Mouse (Mus musculus) CD4-positive helper T cell, adult 2 months (primary cell): ENCODE measurements around the gene Kcnj8.
"Not testable (repeated sequence)": the region's sequence is repeated elsewhere in the genome, so short reads cannot be mapped to it uniquely, and the experiment has no call there.

Experiments
- DNase-seq: peaks from one replicate; pipeline ENCODE4 v3.0.0-alpha.2; 2012; ENCODE audit warnings: low read depth, missing footprints, low spot score

Gene Kcnj8

GRCm38 (mm10) chr6:142550871-142551270, 20.5 kb downstream of the Kcnj8 start:
- DNase-seq, result no peak

DNA sequence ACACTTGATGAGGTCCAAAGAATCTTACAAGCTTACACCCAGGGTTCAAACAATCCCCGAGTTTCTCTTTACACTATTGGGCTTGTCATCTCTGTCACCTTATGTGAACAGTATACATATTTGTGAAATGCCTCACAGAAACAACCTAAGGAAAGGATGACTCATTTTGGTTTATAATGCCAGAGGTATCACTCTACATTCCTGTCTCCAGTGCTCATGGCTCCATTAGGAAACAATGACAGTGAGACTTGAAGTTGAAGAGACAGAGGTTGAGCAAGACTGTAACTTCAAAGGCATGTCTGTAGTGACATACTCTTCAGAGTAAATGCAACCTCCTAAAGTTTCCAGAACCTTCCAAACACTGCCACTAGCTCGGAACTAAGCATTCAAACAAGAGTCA, 23.0 kb downstream of the Kcnj8 start:
- DNase-seq, result no peak

- no peak for DNase-seq
These were observed 26.3 kb downstream of the Kcnj8 start for GRCm38 (mm10) chr6:142545132-142545531.

- DNase-seq, result no peak
These were observed 27.8 kb downstream of the Kcnj8 start for GRCm38 (mm10) chr6:142543648-142544047.

DNA sequence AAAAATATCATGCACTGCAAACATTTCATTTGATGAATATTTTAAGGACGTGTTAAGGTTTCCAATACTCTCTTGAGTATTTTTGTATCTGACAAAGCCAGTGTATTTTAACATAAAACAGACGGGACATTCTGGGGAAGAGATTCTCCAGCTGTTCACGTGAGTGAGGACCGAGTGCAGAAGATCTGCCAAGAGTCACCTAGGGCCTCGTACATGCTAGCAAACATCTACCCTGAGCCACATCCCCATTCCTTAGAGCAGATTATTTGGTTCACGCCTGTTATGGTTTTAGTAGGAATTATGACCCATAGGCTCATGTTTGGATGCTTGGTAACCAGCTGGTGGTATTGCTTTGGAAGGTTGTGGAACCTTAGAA, 28.6 kb downstream of the Kcnj8 start:
- no peak for DNase-seq

- DNase-seq, result no peak
These were observed 29.2 kb downstream of the Kcnj8 start for GRCm38 (mm10) chr6:142542082-142542799.

- DNase-seq, result no peak
These were observed 30.8 kb downstream of the Kcnj8 start for GRCm38 (mm10) chr6:142540561-142541160.

- DNase-seq, result no peak
These were observed 31.3 kb downstream of the Kcnj8 start for GRCm38 (mm10) chr6:142540131-142540530.

DNA sequence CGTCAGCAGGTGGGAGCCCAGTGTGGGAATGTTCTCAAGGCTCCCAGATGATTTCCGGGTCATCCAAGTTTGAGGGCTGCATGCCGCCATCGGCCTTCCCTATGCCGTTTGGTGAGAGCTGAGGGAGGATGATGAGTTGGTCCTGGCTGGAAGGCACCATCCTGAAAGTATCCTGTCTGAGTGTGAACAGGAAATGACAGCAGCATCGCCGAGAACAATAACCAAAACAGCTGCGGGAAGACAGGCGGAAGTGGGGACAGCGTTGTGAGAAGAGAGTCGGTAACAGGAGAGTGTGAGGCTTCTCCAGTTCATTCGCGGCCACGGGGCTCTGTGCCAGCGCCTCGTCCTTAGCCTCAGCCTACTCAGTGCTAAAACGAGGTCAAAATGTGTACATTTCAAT, 32.9 kb downstream of the Kcnj8 start:
- peak; percentile 61 for DNase-seq

DNA sequence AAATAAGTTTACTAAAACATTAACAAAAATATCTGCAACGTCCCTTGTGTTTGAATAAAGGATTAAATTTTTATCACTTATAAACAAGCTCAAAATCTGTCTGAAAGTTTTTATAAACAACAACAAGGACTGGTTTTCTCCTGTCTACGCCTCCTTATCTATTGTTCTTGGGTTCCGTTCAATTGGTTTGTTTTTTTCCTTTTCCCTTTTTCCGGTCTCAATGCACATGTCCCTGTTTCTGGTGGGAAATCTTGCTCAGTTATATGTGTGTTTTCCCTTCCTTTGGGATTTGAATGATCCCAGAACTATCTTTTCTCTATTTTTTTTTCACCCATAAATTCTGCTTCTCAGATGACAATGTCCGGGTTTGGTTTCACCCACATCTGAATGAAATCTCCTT, 38.0 kb downstream of the Kcnj8 start:
- no peak for DNase-seq

DNA sequence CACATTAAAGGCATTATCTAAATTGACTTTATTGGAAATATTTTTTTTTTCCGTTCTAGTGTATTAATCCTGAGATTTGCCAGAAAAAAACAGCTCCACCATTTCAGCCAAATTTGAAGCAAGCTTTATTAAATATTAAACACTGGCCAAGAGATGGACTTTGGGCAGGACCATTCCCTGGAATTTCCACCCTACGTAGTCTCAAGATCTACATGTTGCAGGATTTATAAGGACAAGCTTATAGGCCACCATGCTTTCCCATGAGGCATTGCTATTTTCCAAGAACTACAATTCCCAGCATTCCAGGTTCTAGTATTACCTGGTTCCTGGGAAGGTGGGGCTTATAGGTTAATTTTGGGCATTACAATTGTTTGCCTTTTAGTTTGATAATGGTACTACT, 38.7 kb downstream of the Kcnj8 start:
- no peak for DNase-seq

GRCm38 (mm10) chr6:142532141-142532540, 39.3 kb downstream of the Kcnj8 start:
- DNase-seq, result no peak

DNA sequence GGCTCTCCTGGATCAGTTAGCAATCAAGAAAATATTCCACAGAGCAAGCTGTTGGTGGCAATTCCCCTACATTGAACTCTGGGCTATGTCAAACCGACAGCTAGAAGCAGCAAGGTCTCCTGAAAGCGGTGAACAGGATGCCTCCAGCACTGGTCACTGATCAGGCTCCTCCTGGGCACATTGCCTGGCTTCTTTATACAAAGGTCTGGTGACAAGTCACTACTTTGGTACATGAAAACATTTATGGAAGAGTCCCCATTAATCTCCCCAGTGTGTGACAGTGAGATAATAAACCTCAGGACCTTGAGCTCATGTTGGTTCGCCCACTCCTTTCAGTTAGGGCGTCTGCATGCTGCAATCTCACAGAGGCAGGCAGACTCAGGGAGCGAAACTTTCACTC, 41.0 kb downstream of the Kcnj8 start:
- no peak for DNase-seq

DNA sequence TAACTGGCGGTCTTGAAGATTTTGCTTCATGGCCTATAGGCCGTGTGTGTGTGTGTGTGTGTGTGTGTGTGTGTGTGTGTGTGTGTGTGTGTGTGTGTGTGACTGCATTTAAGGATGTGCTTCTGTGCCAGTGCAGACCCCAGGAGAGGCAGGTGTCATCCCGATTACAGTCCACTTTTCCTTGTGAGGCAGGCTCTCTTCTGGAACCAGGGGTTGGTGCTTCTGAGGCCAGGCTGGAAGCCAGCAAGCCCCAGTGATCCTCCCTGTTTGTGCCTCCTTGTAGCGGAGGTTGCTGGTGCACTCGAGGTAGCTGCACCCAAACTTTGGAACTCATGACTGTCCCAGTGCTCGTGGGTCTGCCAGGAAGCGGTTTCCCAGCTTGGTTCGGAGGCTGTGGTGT, 41.7 kb downstream of the Kcnj8 start:
- DNase-seq, result no peak

DNA sequence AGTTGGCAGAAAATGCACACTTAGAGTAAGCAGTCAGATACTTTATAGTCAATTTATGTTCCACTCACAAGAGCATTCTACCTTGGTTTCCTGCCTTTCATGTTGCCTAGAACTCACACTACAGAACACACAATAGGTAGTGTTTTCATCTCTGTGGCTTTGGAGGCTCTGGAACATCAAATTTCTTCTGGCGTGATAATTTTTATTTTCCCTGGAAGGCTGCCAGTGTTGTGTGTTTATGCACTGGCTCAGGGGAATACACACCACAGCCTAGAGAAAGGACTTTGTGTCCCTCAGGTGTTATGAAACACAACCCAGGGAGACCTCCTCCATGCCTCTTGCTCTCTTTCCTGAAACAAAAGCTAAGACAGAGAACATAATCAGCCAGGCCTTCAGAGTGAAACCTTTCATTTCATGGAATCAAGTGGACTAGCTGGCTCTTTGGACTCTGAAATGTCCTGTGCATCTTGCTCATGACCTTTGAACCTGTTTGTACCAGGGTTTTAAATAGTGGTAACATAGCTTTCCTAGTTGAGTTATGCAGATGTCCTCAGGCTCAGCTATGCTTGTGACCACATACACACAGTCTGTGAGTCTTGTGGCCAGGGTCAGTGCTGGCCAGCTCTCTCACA, 43.4 kb downstream of the Kcnj8 start:
- peak; percentile 24 for DNase-seq

DNA sequence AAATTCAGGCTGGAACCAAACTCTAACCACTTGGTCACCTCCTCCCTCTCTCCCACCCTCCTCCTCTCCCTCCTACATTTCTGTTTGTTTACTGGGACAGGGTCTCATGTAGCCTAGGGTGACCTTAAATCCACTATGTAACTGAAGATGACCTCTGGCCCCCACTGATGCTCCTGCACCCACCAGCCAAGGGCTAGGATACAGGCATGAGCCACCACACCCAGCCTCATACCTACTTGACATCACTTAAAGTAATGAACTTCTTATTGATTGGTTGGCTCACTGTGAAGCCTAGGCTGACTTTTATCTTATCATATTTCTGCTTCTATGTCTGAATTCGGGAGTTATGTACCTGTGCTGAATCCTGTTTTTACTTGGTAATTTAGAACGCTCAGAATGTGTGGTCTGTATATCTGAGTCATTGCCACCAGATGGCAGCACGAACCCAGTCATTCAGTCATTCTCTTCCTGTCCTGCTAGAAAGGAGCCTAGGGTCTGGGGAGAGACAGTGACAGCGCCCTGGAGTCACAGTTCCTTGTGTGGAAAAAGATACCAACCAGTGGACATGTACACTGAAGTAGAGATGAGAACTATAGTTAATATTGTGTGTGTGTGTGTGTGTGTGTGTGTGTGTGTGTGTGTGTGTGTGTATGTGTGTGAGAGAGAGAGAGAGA, 46.6 kb downstream of the Kcnj8 start:
- DNase-seq, result peak; percentile 68

DNA sequence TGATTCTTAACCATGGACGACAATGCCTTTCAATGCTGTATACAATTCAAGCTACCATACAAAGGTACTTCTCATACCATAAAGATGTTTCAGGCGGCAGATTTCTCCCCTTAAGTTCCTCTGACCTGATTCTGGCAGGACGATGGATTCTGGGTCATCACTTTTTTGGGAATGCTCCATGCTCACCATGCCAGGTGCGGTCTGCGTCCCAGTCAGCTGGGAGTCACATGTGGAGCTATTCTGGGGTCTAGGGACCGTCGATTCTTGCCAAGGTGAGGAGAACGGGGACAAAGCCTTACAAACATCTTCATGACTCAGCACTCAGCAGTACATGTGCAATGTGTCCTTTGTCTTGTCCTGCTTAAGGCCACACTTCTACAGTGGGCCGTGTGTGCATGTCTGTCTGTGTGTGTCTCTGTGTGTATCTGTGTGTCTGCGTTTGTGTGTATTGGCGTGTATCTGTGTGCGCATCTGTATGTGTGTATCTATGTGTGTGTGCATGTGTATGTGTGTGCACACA, 49.8 kb downstream of the Kcnj8 start:
- no peak for DNase-seq

DNA sequence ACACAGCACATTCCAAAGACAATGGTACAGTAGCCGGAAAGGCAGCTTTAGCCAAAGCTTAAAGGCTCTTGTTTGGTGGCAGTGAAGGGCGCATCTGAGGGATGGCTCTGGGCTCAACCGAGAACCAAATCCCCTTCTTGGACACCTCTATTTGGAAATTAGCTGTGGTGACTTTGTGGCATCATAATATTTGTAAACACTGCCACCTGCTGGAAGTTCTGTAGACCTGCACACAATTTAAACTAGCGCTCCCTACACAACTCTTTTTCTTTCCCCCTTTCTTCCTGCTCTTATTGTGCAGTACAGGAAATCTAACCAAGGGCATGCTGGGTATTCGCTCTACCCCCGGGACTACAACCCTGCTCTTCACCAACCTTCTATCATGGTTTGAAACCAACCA, 52.3 kb downstream of the Kcnj8 start:
- peak; percentile 33 for DNase-seq

GRCm38 (mm10) chr6:142515379-142515778, 56.0 kb downstream of the Kcnj8 start:
- not testable (repeated sequence) for DNase-seq

DNA sequence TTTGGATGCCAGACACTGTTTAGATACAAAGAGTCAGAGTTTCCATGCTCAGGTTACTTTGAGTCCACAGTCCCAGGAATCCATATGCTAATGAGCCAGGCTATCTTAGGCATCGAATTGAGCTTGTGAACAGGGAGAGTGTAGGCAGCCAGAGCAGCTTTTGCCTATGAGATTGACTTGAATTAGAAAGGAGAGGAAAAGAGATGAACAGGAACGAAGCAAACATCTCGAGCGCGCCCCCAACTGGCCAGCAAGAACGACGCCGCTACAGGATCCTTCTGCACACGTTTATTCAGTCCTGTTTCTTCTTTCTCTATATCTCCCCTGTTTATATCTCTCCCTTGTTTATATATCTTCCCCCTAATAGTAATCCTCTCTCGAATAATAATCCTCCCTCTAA, 56.5 kb downstream of the Kcnj8 start:
- DNase-seq, result peak; percentile 27
